Mouse (Mus musculus) layer of hippocampus, postnatal 25 days (tissue): ENCODE results near the gene Hrasls5. TPM values are rescaled to one million over a fixed set of nuclear protein-coding genes. Genes with fewer than 3 reads are reported as not detected.

Experiments used
- DNase-seq, 2 experiments: peaks; one replicate each; pipeline ENCODE4 v3.0.0; 2022; ENCODE audit warnings: mixed read lengths in 2 of 2, low spot score in 1 of 2; ENCODE audit errors: extremely low spot score in 1 of 2
- total RNA-seq, 2 experiments: library from RNA; stranded (reverse); gene quantifications; 2 replicates each; pipeline ENCODE4 v1.2.3; 2021

Hrasls5 gene
- total RNA-seq, 2 experiments from 2014 or later = not detected

GRCm38 (mm10) chr19:7605930-7606783, 6.2 kb upstream of the Hrasls5 start:
- peak in 1 of 2 experiments; percentile 60 for DNase-seq

GRCm38 (mm10) chr19:7606801-7607689, 5.3 kb upstream of the Hrasls5 start, which contains the start of gene Lgals12:
Gene Lgals12, minus strand, starts transcription at chr19:7607193.
- DNase-seq = no peak

DNA sequence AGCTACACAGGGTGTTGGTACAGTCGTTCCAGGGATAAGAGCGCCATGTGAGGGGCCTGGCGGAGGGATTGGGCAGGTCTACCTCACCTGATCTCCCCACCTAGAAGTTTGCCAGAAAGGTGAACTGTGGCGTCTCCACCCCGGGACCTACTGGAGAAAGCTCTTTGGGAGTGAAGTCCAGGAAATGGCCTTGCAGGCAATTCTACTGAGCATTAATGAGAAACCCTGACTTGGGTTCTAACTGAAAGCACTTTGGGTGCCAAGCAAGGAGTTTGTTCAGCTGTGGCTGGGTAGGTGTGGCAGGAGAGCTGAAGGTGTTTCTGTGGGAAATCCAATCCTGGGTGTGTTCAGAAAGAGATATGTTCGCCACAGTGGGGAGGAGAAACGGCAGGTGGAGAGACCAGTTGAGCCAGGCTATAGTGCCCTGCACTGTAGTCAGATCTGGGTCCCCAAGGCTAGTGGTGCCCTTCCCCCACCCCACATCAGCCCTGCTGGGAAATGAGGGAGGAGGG, 4.6 kb upstream of the Hrasls5 start:
- no peak for DNase-seq

DNA sequence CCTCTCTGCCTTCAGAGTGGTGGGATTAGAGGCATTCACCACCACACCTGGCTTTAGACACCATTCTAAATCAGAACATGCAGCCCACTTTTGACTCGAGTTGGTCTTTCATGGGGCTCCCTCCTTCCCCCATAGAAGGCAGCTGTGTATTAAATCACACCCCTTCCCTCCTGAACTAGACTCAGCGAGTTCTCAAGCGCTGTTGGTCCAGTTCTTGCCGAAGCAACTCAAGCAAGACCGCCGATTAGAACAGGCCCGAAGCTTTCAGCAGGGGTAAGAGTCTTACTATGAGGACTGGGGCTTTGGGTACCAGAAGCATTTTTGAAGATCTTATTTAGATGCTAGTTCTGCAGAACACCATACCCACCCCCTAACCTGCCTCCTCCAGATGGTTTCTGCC, 810 bp downstream of the Hrasls5 start:
- no peak for DNase-seq

GRCm38 (mm10) chr19:7616231-7616930, 4.0 kb downstream of the Hrasls5 start:
- no peak for DNase-seq

DNA sequence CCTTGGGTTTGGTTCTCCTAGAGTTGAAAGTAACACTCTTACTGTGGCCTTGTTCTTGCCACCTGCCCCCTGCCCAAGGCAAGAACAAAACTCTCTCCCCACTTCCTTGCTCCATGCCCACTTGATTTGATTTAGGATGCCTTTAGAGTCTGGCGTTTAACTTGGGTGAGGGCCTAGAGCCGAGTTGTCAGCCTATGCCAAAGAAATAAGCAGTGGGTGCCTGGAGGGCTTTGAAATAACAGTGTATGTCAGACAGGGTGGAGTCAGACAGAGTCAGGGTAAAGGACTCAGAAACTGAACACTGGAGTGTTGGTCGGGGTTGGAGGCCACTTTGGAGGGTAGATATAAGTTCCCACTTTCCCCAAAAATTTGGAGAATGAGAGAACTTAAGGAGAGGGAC, 4.7 kb downstream of the Hrasls5 start:
- no peak for DNase-seq

GRCm38 (mm10) chr19:7617696-7618095, 5.4 kb downstream of the Hrasls5 start:
- DNase-seq = peak; percentile 37 to 71

DNA sequence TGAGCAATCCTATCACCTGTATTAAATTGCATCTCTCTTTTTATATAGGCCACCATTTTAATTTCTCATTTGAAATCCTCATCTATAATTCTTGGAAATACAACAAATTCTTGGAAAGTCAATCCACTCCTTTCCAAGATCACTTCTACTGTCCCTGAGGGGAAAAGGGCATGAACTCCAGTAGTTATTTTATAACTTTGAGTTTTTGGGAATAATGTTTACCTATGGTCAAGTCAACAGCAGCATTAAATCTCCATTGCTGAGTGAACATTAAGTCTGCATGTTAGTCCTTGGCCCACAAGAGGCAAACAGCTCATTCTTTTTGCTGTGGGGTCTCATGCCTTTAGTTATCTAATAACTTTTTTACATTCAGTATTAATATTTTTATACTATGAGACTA, 20.7 kb downstream of the Hrasls5 start:
- DNase-seq = no peak

DNA sequence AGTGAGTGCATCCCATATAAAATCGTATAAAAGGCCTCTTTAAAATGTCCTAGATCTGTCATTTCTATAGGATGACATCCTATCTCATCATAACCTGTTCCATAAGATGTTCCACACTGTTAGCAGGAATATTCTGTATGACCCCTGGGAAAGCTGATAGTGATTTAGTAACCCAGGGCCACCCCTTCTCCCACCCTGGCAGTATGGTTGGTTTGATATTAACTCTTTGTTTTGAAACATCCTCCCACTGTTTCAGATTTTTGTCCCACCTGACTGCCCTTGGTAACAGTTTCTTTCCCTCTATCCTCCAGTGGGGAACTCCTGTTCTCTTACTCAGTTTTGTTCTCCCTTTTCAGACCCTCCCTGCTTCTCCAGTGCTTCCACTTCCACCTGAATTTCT, 21.4 kb downstream of the Hrasls5 start:
- no peak for DNase-seq

GRCm38 (mm10) chr19:7648913-7649666, 36.7 kb downstream of the Hrasls5 start:
- DNase-seq = no peak

GRCm38 (mm10) chr19:7672033-7672432, 59.7 kb downstream of the Hrasls5 start:
- DNase-seq = no peak

DNA sequence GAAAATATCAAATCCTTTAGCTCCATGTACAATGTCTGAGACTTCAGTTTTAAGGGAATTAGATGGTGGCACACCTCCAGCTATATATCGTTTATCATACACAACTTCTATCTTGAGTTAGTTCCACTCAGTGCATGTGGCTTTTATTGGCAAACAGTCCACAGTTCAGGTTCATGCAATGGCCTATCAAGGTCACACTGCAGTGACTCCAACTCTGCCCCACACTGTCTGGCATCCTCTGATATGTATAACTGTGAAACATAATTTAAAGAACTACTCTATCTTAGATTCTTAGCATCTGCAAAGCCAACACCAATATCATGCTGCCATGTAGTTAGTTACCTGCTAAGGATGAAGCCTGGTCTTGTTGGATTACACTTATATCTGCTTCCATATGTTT, 75.6 kb downstream of the Hrasls5 start:
- no peak for DNase-seq

Other genes starting within 250 kb of the Hrasls5 start
- gene Spindoc, start 229.5 kb upstream of the Hrasls5 start, total RNA-seq = 10 to 100 TPM; 33.8 to 35.3 TPM
- 10 to 100 TPM; 48.9 to 51.4 TPM for gene 2700081O15Rik, start 194.9 kb upstream of the Hrasls5 start, total RNA-seq
- gene Rtn3, start 129.3 kb upstream of the Hrasls5 start, total RNA-seq = 100 to 1,000 TPM; 798 to 841 TPM
- 10 to 100 TPM; 20.4 to 22.1 TPM for gene Atl3, start 118.5 kb upstream of the Hrasls5 start, total RNA-seq
- 10 to 100 TPM; 22.1 to 26.9 TPM for gene Pla2g16, start 55.1 kb upstream of the Hrasls5 start, total RNA-seq
- under 1 TPM; 0.28 to 0.32 TPM for gene Lgals12, start 5.3 kb upstream of the Hrasls5 start, total RNA-seq
- not detected for gene Slc22a19, start 98.8 kb downstream of the Hrasls5 start, total RNA-seq
- gene Slc22a26, start 190.1 kb downstream of the Hrasls5 start, total RNA-seq = not detected